Mouse (Mus musculus) midbrain, embryonic 16.5 days (tissue): Measurements from ENCODE around the gene Tas2r106. TPM values are rescaled to one million over a fixed set of nuclear protein-coding genes. Genes with fewer than 3 reads are reported as not detected.

ENCODE experiments used
- ATAC-seq: fragments of 200-750 bp; cut with Nextera tagmentation; 2 replicates; pipeline ENCODE4 v1.8.0; 2017; ENCODE audit warnings: moderate TSS enrichment
- H3K27ac ChIP-seq: fragments of 300-500 bp; sonication (generic); 2 replicates; pipeline ENCODE4 v1.5.1; 2014; ENCODE audit warnings: mild to moderate bottlenecking, low read length, mixed read lengths
- H3K27me3 ChIP-seq: fragments of 300-500 bp; sonication (generic); 2 replicates; pipeline ENCODE4 v1.6.1; 2014; ENCODE audit warnings: low read depth, low read length, mixed read lengths; ENCODE audit not compliant: control insufficient read depth, insufficient read depth
- H3K36me3 ChIP-seq: fragments of 300-500 bp; sonication (generic); 2 replicates; pipeline ENCODE4 v1.6.1; 2014; ENCODE audit warnings: mild to moderate bottlenecking, low read length, moderate library complexity, mixed read lengths; ENCODE audit not compliant: control insufficient read depth, insufficient read depth
- H3K4me1 ChIP-seq: fragments of 300-500 bp; sonication (generic); 2 replicates; pipeline ENCODE4 v1.6.1; 2014; ENCODE audit warnings: mild to moderate bottlenecking, low read length, mixed read lengths; ENCODE audit not compliant: control insufficient read depth, insufficient read depth
- H3K4me2 ChIP-seq: fragments of 300-500 bp; sonication (generic); 2 replicates; pipeline ENCODE4 v1.6.1; 2014; ENCODE audit warnings: mild to moderate bottlenecking, low read length, mixed read lengths
- H3K4me3 ChIP-seq: fragments of 300-500 bp; sonication (generic); 2 replicates; pipeline ENCODE4 v1.5.1; 2014; ENCODE audit warnings: low read depth, mild to moderate bottlenecking, low read length, moderate library complexity, mixed read lengths
- H3K9ac ChIP-seq: fragments of 300-500 bp; sonication (generic); 2 replicates; pipeline ENCODE4 v1.6.1; 2014; ENCODE audit warnings: low read depth, low read length, mixed read lengths
- H3K9me3 ChIP-seq: fragments of 300-500 bp; sonication (generic); replicated peaks from 2 replicates; pipeline ENCODE4 v1.6.1; 2014; ENCODE audit warnings: mild to moderate bottlenecking, low read length, mixed read lengths; ENCODE audit not compliant: control insufficient read depth, poor library complexity, severe bottlenecking
- WGBS: fragments of 180-500 bp; shearing (Covaris S2); extraction: QIAGEN DNeasy Blood & Tissue Kit; methylation state at CpG from one replicate; pipeline ENCODE4 v1.1.7; 2014; 5-methylcytosine and 5-hydroxymethylcytosine counted together
- polyA plus RNA-seq: library from polyadenylated mRNA; unstranded; fragments of >200 nt; fragmentation: Nextera tagmentation; extraction: Ambion mirVana; gene quantifications from 2 replicates; pipeline ENCODE4 v1.2.1, GENCODE M21; 2015

Gene Tas2r106
- polyA plus RNA-seq, result not detected in 2 replicates

- ATAC-seq, result no peak
- Histone ChIP-seq H3K27me3 (no peaks in the 10 kb centered on the region), H3K9me3 (0 out of 2 replicates have a peak, but pooled peaks cover 3% of the 10 kb centered on the region), H3K4me2 (no peak within 1 kb of the TSS), H3K9ac (no peak within 1 kb of the TSS), H3K4me1 (no peaks in the 10 kb centered on the region), H3K4me3 (no peak within 1 kb of the TSS), H3K36me3 (no peaks in the 10 kb centered on the region), H3K27ac (no peak within 1 kb of the TSS)
- 69% methylated on average over 3 of the region's 3 CpGs for WGBS
These were observed at the start of gene Tas2r106 for GRCm38 (mm10) chr6:131678786-131679185. Tas2r106 (minus strand) TSS chr6:131678886.

DNA sequence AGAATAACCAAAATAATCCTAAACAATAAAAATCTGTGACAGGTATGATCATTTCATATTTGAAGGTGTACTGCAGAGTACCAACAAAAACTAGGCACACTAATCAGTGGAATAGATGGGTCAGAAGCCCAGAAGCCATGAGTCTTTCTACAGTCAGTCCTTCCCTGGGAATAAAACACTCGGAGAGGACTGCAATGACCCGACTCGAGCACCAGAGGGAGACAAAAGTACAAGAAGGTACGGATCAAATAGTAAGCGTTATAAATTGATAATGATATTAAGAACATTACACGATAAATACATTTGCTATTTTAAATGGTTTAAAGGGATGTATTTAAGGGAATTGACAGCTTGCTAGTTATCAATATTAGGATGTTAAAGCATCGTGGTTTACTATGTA lies 34.1 kb upstream of the Tas2r106 start:
- Histone ChIP-seq H3K4me2 (no peak overlapping the region), H3K27me3 (no peaks in the 10 kb centered on the region), H3K4me1 (no peaks in the 10 kb centered on the region), H3K36me3 (no peaks in the 10 kb centered on the region), H3K27ac (no peak overlapping the region), H3K9me3 (peaks cover 6% of the 10 kb centered on the region; the same call in 1 of the 2 replicates), H3K9ac (no peak overlapping the region), H3K4me3 (no peak overlapping the region)
- 51% methylated on average over 7 of the region's 7 CpGs for WGBS
- no peak for ATAC-seq

GRCm38 (mm10) chr6:131689963-131690362 lies 11.3 kb upstream of the Tas2r106 start, which contains the start of gene Tas2r114:
Tas2r114 (minus strand) TSS chr6:131690063.
- H3K27me3 ChIP-seq, result no peaks in the 10 kb centered on the region
- no peak within 1 kb of the TSS for H3K4me2 ChIP-seq
- ATAC-seq, result no peak
- H3K27ac ChIP-seq, result no peak within 1 kb of the TSS
- H3K4me1 ChIP-seq, result no peaks in the 10 kb centered on the region
- no peaks in the 10 kb centered on the region for H3K36me3 ChIP-seq
- no peak within 1 kb of the TSS for H3K9ac ChIP-seq
- H3K9me3 ChIP-seq, result peaks cover 3% of the 10 kb centered on the region
- no peak within 1 kb of the TSS for H3K4me3 ChIP-seq

DNA sequence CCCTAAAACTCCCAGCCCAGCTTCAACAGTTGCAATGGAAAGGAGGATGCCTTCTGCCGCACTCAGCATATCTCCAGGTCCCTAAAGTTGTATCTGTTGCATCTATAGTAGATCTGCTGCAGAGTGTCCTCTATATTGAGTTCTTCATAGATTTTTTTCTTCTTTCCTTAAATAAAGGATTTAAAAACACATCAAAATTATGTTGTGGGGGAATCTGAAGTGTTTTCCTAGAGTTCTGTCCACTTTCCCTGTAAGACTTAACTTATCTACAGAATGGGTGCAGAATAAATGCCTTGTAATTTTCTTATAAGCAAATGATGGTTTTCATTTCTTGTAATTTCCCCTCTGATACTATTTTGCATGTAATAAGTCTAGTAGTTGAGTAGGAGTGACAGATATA lies 8.7 kb upstream of the Tas2r106 start, which contains the start of gene Tas2r105:
Tas2r105 (minus strand) TSS at position 101 of the 400 bp plus-strand sequence.
- H3K36me3 ChIP-seq, result no peaks in the 10 kb centered on the region
- H3K27me3 ChIP-seq, result no peaks in the 10 kb centered on the region
- no peak within 1 kb of the TSS for H3K27ac ChIP-seq
- H3K9me3 ChIP-seq, result peaks cover 6% of the 10 kb centered on the region
- no peaks in the 10 kb centered on the region for H3K4me1 ChIP-seq
- WGBS, result 73% methylated on average over 1 of the region's 1 CpGs
- ATAC-seq, result no peak
- H3K4me2 ChIP-seq, result no peak within 1 kb of the TSS
- H3K4me3 ChIP-seq, result no peak within 1 kb of the TSS
- H3K9ac ChIP-seq, result no peak within 1 kb of the TSS

- no peak within 1 kb of the TSS for H3K4me3 ChIP-seq
- ATAC-seq, result no peak
- H3K27ac ChIP-seq, result no peak within 1 kb of the TSS
- H3K36me3 ChIP-seq, result no peaks in the 10 kb centered on the region
- no peaks in the 10 kb centered on the region for H3K27me3 ChIP-seq
- peaks cover 6% of the 10 kb centered on the region for H3K9me3 ChIP-seq
- H3K4me2 ChIP-seq, result no peak within 1 kb of the TSS
- no peak within 1 kb of the TSS for H3K9ac ChIP-seq
- no peaks in the 10 kb centered on the region for H3K4me1 ChIP-seq
- 69% methylated on average over 1 of the region's 1 CpGs for WGBS
These were observed 7.0 kb upstream of the Tas2r106 start, which contains the start of gene Tas2r104 for GRCm38 (mm10) chr6:131685644-131686043. Tas2r104 (minus strand) TSS chr6:131685744.

DNA sequence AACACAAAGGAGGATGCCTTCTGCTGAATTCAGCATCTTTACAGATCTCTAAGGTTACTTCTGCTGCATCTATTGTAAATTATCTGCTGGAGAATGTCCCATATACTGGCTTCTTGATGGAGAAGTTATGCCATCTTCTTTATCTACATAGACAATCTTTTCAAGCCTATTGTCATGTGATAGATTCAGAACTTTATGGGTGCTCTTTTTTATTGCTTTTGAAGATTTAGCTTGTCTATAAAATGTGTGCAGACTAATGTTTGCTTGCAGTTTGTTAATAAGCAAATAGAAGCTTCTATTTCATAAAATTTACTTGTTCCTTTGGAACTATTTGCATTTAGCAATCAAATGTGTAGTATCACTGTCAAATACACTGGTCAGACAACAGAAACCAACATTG lies 18.6 kb downstream of the Tas2r106 start, which contains the start of gene Tas2r107:
Tas2r107 (minus strand) TSS at position 101 of the 400 bp plus-strand sequence.
- Histone ChIP-seq H3K9ac (no peak within 1 kb of the TSS), H3K27me3 (no peaks in the 10 kb centered on the region), H3K4me1 (no peaks in the 10 kb centered on the region), H3K27ac (no peak within 1 kb of the TSS), H3K36me3 (no peaks in the 10 kb centered on the region), H3K4me2 (no peak within 1 kb of the TSS), H3K4me3 (no peak within 1 kb of the TSS), H3K9me3 (peaks cover 8% of the 10 kb centered on the region)
- ATAC-seq, result no peak

DNA sequence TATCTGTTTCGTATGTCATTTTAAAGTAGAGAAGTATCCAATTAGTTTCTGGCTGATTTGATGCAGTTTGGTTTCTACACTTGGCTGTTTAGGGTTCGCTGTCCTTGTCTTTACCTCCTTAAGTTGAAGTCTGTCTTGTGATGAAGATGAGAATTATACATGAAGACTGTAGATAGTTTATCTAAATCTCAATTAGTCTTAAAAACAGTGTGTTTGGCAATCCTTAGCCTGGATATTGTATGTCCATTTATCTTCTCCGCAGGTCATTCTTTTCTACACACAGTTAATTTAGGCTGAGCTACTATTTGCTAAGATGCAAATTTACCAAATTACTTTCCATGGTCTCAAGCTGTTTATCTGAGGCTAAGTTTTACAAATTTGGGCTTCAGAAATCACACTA lies 47.9 kb downstream of the Tas2r106 start, which contains the start of gene Tas2r130:
Tas2r130 (minus strand) TSS at position 101 of the 400 bp plus-strand sequence.
- H3K4me1 ChIP-seq, result no peaks in the 10 kb centered on the region
- ATAC-seq, result no peak
- peaks cover 8% of the 10 kb centered on the region; the same call in 1 of the 2 replicates for H3K9me3 ChIP-seq
- H3K9ac ChIP-seq, result no peak within 1 kb of the TSS
- H3K4me2 ChIP-seq, result no peak within 1 kb of the TSS
- H3K4me3 ChIP-seq, result no peak within 1 kb of the TSS
- WGBS, result 79% methylated on average over 3 of the region's 3 CpGs
- H3K27ac ChIP-seq, result no peak within 1 kb of the TSS
- no peaks in the 10 kb centered on the region for H3K36me3 ChIP-seq
- H3K27me3 ChIP-seq, result no peaks in the 10 kb centered on the region

Other genes starting within 250 kb of the Tas2r106 start
- not detected in 2 replicates for gene 5430401F13Rik, start 192.5 kb downstream of the Tas2r106 start, polyA plus RNA-seq
- gene Gm6619, start 192.5 kb downstream of the Tas2r106 start, polyA plus RNA-seq, result not detected in 2 replicates
- gene Tas2r130, start 48.0 kb downstream of the Tas2r106 start, polyA plus RNA-seq, result not detected in 2 replicates
- gene Tas2r107, start 18.7 kb downstream of the Tas2r106 start, polyA plus RNA-seq, result not detected in 2 replicates
- not detected in 2 replicates for gene Tas2r104, start 6.9 kb upstream of the Tas2r106 start, polyA plus RNA-seq
- not detected in 2 replicates for gene Tas2r105, start 8.6 kb upstream of the Tas2r106 start, polyA plus RNA-seq
- gene Tas2r114, start 11.2 kb upstream of the Tas2r106 start, polyA plus RNA-seq, result not detected in 2 replicates